Mouse (Mus musculus) MEL (cell line): ENCODE data around the gene Fscn2. TPM values are rescaled to one million over a fixed set of nuclear protein-coding genes. Genes with fewer than 3 reads are reported as not detected.
A peak's percentile ranks its signal among the peaks of the same experiment; 100 is the strongest.

Experiments
- DNase-seq: peaks from one replicate; pipeline ENCODE4 v3.0.0; 2011; ENCODE audit warnings: low read depth, low spot score
- H3K27ac ChIP-seq: 2 replicates; pipeline ENCODE4 v1.5.1; 2012; ENCODE audit warnings: low read depth, mild to moderate bottlenecking, control low read depth, low read length, moderate library complexity; ENCODE audit not compliant: control insufficient read depth
- H3K27me3 ChIP-seq, 2 experiments: fragments of 150-350 bp in 1 of 2; sonication (generic) in 1 of 2; 2 replicates each; pipeline ENCODE4 v1.6.1; 2012; ENCODE audit warnings: low read length in 2 of 2, mild to moderate bottlenecking in 2 of 2, improper control_type of control experiment in 1 of 2, moderate library complexity in 1 of 2; ENCODE audit not compliant: insufficient read depth in 2 of 2, control insufficient read depth in 1 of 2
- H3K36me3 ChIP-seq, 2 experiments: 2 replicates each; pipeline ENCODE4 v1.6.1; 2012 to 2014; ENCODE audit warnings: low read length in 2 of 2, improper control_type of control experiment in 1 of 2, inconsistent platforms in 1 of 2, mild to moderate bottlenecking in 1 of 2; ENCODE audit not compliant: insufficient read depth in 2 of 2, control insufficient read depth in 1 of 2
- H3K4me1 ChIP-seq, 2 experiments: fragments of 150-350 bp in 1 of 2; sonication (generic) in 1 of 2; 2 replicates each; pipeline ENCODE4 v1.6.1; 2012; ENCODE audit warnings: low read length in 2 of 2, improper control_type of control experiment in 1 of 2, mild to moderate bottlenecking in 1 of 2; ENCODE audit not compliant: insufficient read depth in 2 of 2, control insufficient read depth in 1 of 2
- H3K4me3 ChIP-seq, 2 experiments: fragments of 150-350 bp in 1 of 2; sonication (generic) in 1 of 2; 2 replicates each; pipeline ENCODE4 v1.5.1; 2012; ENCODE audit warnings: low read depth in 2 of 2, low read length in 2 of 2, mild to moderate bottlenecking in 2 of 2, moderate library complexity in 2 of 2, control low read depth in 1 of 2, improper control_type of control experiment in 1 of 2; ENCODE audit not compliant: control insufficient read depth in 1 of 2, insufficient read depth in 1 of 2
- H3K79me2 ChIP-seq: 2 replicates; pipeline ENCODE4 v1.6.1; 2012; ENCODE audit warnings: mild to moderate bottlenecking, low read length, moderate library complexity; ENCODE audit not compliant: control insufficient read depth, poor library complexity, insufficient read depth
- H3K9ac ChIP-seq: 2 replicates; pipeline ENCODE4 v1.6.1; 2012; ENCODE audit warnings: low read depth, mild to moderate bottlenecking, control low read depth, low read length, moderate library complexity; ENCODE audit not compliant: control insufficient read depth, poor library complexity, severe bottlenecking
- H3K9me3 ChIP-seq: fragments of 150-350 bp; sonication (generic); replicated peaks from 2 replicates; pipeline ENCODE4 v1.6.1; 2012; ENCODE audit warnings: mild to moderate bottlenecking, low read length, improper control_type of control experiment, moderate library complexity; ENCODE audit not compliant: insufficient read depth
- CHD1 ChIP-seq: IDR thresholded peaks from 2 replicates; pipeline ENCODE4 v1.6.1; 2012; ENCODE audit warnings: low read depth, mild to moderate bottlenecking, inconsistent platforms, low read length, improper control_type of control experiment
- CHD2 ChIP-seq: IDR thresholded peaks from 2 replicates; pipeline ENCODE4 v1.6.1; 2011; ENCODE audit warnings: low read length, improper control_type of control experiment
- CTCF ChIP-seq, 3 experiments: IDR thresholded peaks in 2 of 3; conservative IDR thresholded peaks in 1 of 3; 2 replicates each; pipeline ENCODE4 v1.5.1; 2011 to 2012; ENCODE audit warnings: low read length in 3 of 3, low read depth in 2 of 3, mild to moderate bottlenecking in 2 of 3, improper control_type of control experiment in 1 of 3, inconsistent platforms in 1 of 3, mixed read lengths in 1 of 3, moderate library complexity in 1 of 3; ENCODE audit not compliant: control insufficient read depth in 1 of 3, insufficient read depth in 1 of 3, poor library complexity in 1 of 3, severe bottlenecking in 1 of 3
- ELF1 ChIP-seq: IDR thresholded peaks from 2 replicates; pipeline ENCODE4 v1.6.1; 2014; ENCODE audit warnings: low read depth, mild to moderate bottlenecking, inconsistent platforms, low read length, improper control_type of control experiment, moderate library complexity
- ETS1 ChIP-seq: IDR thresholded peaks from 2 replicates; pipeline ENCODE4 v1.6.1; 2012; ENCODE audit warnings: low read depth, mild to moderate bottlenecking, inconsistent platforms, low read length, improper control_type of control experiment, moderate library complexity
- GATA1 ChIP-seq: IDR thresholded peaks from 2 replicates; pipeline ENCODE4 v1.6.1; 2011; ENCODE audit warnings: low read depth, low read length, improper control_type of control experiment
- JUND ChIP-seq: IDR thresholded peaks from 2 replicates; pipeline ENCODE4 v1.6.1; 2011; ENCODE audit warnings: low read depth, mild to moderate bottlenecking, improper control_type of control experiment, low read length
- MEF2A ChIP-seq: IDR thresholded peaks from 2 replicates; pipeline ENCODE4 v1.6.1; 2014; ENCODE audit warnings: low read depth, mild to moderate bottlenecking, inconsistent platforms, low read length, improper control_type of control experiment; ENCODE audit not compliant: poor library complexity, insufficient replicate concordance, severe bottlenecking; ENCODE audit errors: extremely low read depth
- NRF1 ChIP-seq: IDR thresholded peaks from 2 replicates; pipeline ENCODE4 v1.6.1; 2014; ENCODE audit warnings: low read depth, mild to moderate bottlenecking, inconsistent platforms, low read length, improper control_type of control experiment, moderate library complexity; ENCODE audit not compliant: poor library complexity, insufficient read depth, severe bottlenecking
- POLR2A ChIP-seq, 2 experiments: IDR thresholded peaks; 2 replicates each; pipeline ENCODE4 v1.6.1; 2011 to 2012; ENCODE audit warnings: low read length in 2 of 2, mild to moderate bottlenecking in 2 of 2, control low read depth in 1 of 2, improper control_type of control experiment in 1 of 2, low read depth in 1 of 2, moderate library complexity in 1 of 2; ENCODE audit not compliant: control insufficient read depth in 1 of 2, insufficient read depth in 1 of 2, poor library complexity in 1 of 2
- POLR2AphosphoS2 ChIP-seq: IDR thresholded peaks from 2 replicates; pipeline ENCODE4 v1.6.1; 2011; ENCODE audit warnings: low read length, improper control_type of control experiment
- POLR2AphosphoS5 ChIP-seq: IDR thresholded peaks from 2 replicates; pipeline ENCODE4 v1.6.1; 2012; ENCODE audit warnings: low read depth, borderline replicate concordance, mild to moderate bottlenecking, inconsistent platforms, low read length, moderate library complexity, mixed read lengths
- SIN3A ChIP-seq: IDR thresholded peaks from 2 replicates; pipeline ENCODE4 v1.6.1; 2012; ENCODE audit warnings: low read length, improper control_type of control experiment, inconsistent platforms
- TAL1 ChIP-seq: IDR thresholded peaks from 2 replicates; pipeline ENCODE4 v1.6.1; 2012; ENCODE audit warnings: mild to moderate bottlenecking, inconsistent platforms, low read length, moderate library complexity, mixed read lengths
- TBP ChIP-seq: IDR thresholded peaks from 2 replicates; pipeline ENCODE4 v1.8.0; 2011; ENCODE audit warnings: low read depth, low read length, improper control_type of control experiment
- USF1 ChIP-seq: IDR thresholded peaks from 2 replicates; pipeline ENCODE4 v1.6.1; 2014; ENCODE audit warnings: low read depth, mild to moderate bottlenecking, inconsistent platforms, low read length, improper control_type of control experiment, moderate library complexity
- USF2 ChIP-seq, 2 experiments: IDR thresholded peaks; 2 replicates each; pipeline ENCODE4 v1.6.1; 2011 to 2012; ENCODE audit warnings: improper control_type of control experiment in 2 of 2, low read length in 2 of 2, borderline replicate concordance in 1 of 2, inconsistent platforms in 1 of 2, low read depth in 1 of 2, mild to moderate bottlenecking in 1 of 2; ENCODE audit not compliant: insufficient read depth in 1 of 2
- ZC3H11A ChIP-seq: IDR thresholded peaks from 2 replicates; pipeline ENCODE4 v1.6.1; 2012; ENCODE audit warnings: low read depth, mild to moderate bottlenecking, inconsistent platforms, low read length, improper control_type of control experiment
- ZKSCAN1 ChIP-seq: IDR thresholded peaks from 2 replicates; pipeline ENCODE4 v1.6.1; 2012; ENCODE audit warnings: low read depth, mild to moderate bottlenecking, inconsistent platforms, low read length, improper control_type of control experiment, moderate library complexity
- ZMIZ1 ChIP-seq: IDR thresholded peaks from 2 replicates; pipeline ENCODE4 v1.6.1; 2012; ENCODE audit warnings: low read depth, mild to moderate bottlenecking, inconsistent platforms, low read length, improper control_type of control experiment, moderate library complexity
- polyA plus RNA-seq, 2 experiments: library from polyadenylated mRNA; stranded (reverse) in 1 of 2; unstranded in 1 of 2; fragments of >175 nt in 1 of 2; fragments of >200 nt in 1 of 2; gene quantifications; 2 replicates each; pipeline versions ENCODE4 v1.2.1 to v1.2.4; 2012; ENCODE audit warnings: low replicate concordance in 2 of 2, low read depth in 1 of 2; ENCODE audit not compliant: insufficient read length in 2 of 2, insufficient read depth in 1 of 2, missing spikeins in 1 of 2
- total RNA-seq: library from RNA; depleted of rRNA; stranded (reverse); fragments of 300-350 nt; gene quantifications from 2 replicates; pipeline ENCODE4 v1.2.3, GENCODE M21; 2012

The Fscn2 gene
- total and polyA plus RNA-seq, 3 experiments, result 0.61 to 0.62 TPM; not detected in 1

- DNase-seq, result peak; percentile 49
- Histone ChIP-seq H3K27me3 (no peaks in the 10 kb centered on the region), H3K9ac (no peak overlapping the region), H3K36me3 (peaks cover 0 to 6% of the 10 kb centered on the region in 2 experiments; a peak in 2 of 4 replicates), H3K4me3 (no peak overlapping the region), H3K27ac (no peak overlapping the region), H3K79me2 (peaks cover 16% of the 10 kb centered on the region), H3K9me3 (no peaks in the 10 kb centered on the region)
- TF ChIP-seq CTCF (IDR thresholded peaks at IDR 0.05 in 2 of 3, conservative IDR thresholded peaks at IDR 0.05 in 1 of 3; ENCODE audit: control insufficient read depth in 1 of 3, insufficient read depth in 1 of 3, low read depth in 2 of 3, low read length in 3 of 3, poor library complexity in 1 of 3, severe bottlenecking in 1 of 3), result no peak
- no peak for TF ChIP-seq NRF1
- TF ChIP-seq ZMIZ1, result no peak
- TF ChIP-seq ZKSCAN1, result no peak
- no peak for TF ChIP-seq POLR2AphosphoS5
- TF ChIP-seq, all 39 proteins: peak for 0
- H3K4me1 ChIP-seq, result peaks cover 3 to 12% of the 10 kb centered on the region in 2 experiments; a peak in 3 of 4 replicates
These were observed 17.6 kb upstream of the Fscn2 start for GRCm38 (mm10) chr11:120343519-120344309.

GRCm38 (mm10) chr11:120344310-120344920, 16.9 kb upstream of the Fscn2 start:
- no peak overlapping the region for H3K27ac ChIP-seq
- peaks cover 0 to 6% of the 10 kb centered on the region in 2 experiments; a peak in 2 of 4 replicates for H3K36me3 ChIP-seq
- H3K4me3 ChIP-seq, result no peak overlapping the region
- no peak overlapping the region for H3K9ac ChIP-seq
- H3K79me2 ChIP-seq, result peaks cover 21% of the 10 kb centered on the region
- no peak for TF ChIP-seq USF1
- TF ChIP-seq POLR2AphosphoS2, result peak; percentile 48; the same call in 1 of the 2 replicates
- peak; percentile 77 for TF ChIP-seq TBP
- no peak for TF ChIP-seq CTCF (IDR thresholded peaks at IDR 0.05 in 2 of 3, conservative IDR thresholded peaks at IDR 0.05 in 1 of 3; ENCODE audit: control insufficient read depth in 1 of 3, insufficient read depth in 1 of 3, low read depth in 2 of 3, low read length in 3 of 3, poor library complexity in 1 of 3, severe bottlenecking in 1 of 3)
- H3K4me1 ChIP-seq, result peaks cover 3 to 12% of the 10 kb centered on the region in 2 experiments; a peak in 3 of 4 replicates
- H3K27me3 ChIP-seq, result no peaks in the 10 kb centered on the region
- H3K9me3 ChIP-seq, result no peaks in the 10 kb centered on the region
- DNase-seq, result peak; percentile 53

DNA sequence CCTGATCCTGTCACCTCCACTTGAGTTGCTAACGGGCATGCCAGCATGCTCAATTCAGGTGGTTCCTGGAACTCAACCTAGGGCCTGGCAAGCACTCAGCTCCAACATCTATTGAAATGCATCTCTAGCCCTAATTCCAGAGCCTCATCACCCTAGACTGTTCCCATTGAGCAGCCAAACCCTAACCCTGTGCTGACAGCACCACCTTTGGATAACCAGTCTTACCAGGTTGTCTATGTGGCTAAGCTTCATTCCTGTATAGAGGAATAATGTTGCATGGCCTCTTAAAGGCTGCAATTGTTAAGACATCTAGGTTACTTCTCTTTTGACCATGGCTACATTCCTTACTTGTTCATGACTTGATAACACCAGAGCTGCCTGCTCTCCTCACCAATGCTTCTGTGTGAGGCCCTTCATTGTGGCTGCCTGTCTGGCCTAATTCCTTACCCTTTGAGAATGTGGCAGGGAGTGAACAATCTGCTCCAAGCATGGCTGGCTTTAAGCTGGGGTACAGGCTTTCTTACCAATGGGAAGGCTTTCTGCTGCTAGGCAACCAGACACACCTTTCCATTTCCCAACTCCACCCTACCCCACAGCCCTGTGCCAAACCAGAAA, 16.2 kb upstream of the Fscn2 start:
- no peak overlapping the region for H3K27ac ChIP-seq
- H3K4me1 ChIP-seq, result peaks cover 0 to 6% of the 10 kb centered on the region in 2 experiments; a peak in 1 of 4 replicates
- H3K9ac ChIP-seq, result no peak overlapping the region
- H3K9me3 ChIP-seq, result no peaks in the 10 kb centered on the region
- peaks cover 21% of the 10 kb centered on the region for H3K79me2 ChIP-seq
- DNase-seq, result peak; percentile 61
- H3K4me3 ChIP-seq, result no peak overlapping the region
- no peaks in the 10 kb centered on the region for H3K27me3 ChIP-seq
- peaks cover 0 to 2% of the 10 kb centered on the region in 2 experiments; a peak in 1 of 4 replicates for H3K36me3 ChIP-seq
- TF ChIP-seq GATA1, result no peak
- no peak for TF ChIP-seq ZC3H11A
- TF ChIP-seq POLR2AphosphoS2, result peak; percentile 96
- TF ChIP-seq ZMIZ1, result 0 out of 2 replicates have a peak, but pooled peaks have one; percentile 72
- no peak; the same call in 1 of the 2 replicates for TF ChIP-seq SIN3A
- TF ChIP-seq ETS1, result no peak
- TF ChIP-seq USF2 (IDR thresholded peaks at IDR 0.05; ENCODE audit: borderline replicate concordance in 1 of 2, insufficient read depth in 1 of 2, low read depth in 1 of 2, low read length in 2 of 2), result no peak
- no peak for TF ChIP-seq TAL1
- peak; percentile 31; the same call in 1 of the 2 replicates for TF ChIP-seq JUND
- TF ChIP-seq ELF1, result no peak
- TF ChIP-seq CHD1, result no peak
- TF ChIP-seq POLR2A (IDR thresholded peaks at IDR 0.05; ENCODE audit: control insufficient read depth in 1 of 2, insufficient read depth in 1 of 2, low read depth in 1 of 2, low read length in 2 of 2, poor library complexity in 1 of 2), result peak; percentile 58 to 82
- no peak for TF ChIP-seq MEF2A
- no peak; the same call in 1 of the 2 replicates for TF ChIP-seq TBP
- TF ChIP-seq CHD2, result no peak
